Mouse (Mus musculus) spleen, adult 2 months (tissue): ENCODE results near the gene Exoc4.

Experiments used
- CTCF ChIP-seq: fragments of 200-500 bp; IDR thresholded peaks from 2 replicates; pipeline ENCODE4 v1.5.1; 2011; ENCODE audit warnings: mild to moderate bottlenecking, inconsistent platforms; ENCODE audit not compliant: insufficient read depth, insufficient read length, insufficient replicate concordance; ENCODE audit errors: extremely low read depth
- POLR2A ChIP-seq: fragments of 200-500 bp; IDR thresholded peaks from 2 replicates; pipeline ENCODE4 v1.6.1; 2011; ENCODE audit warnings: low read depth, low read length, inconsistent platforms

- TF ChIP-seq CTCF (no peak), POLR2A (no peak)
Observed at GRCm38 (mm10) chr6:33924888-33925287, 676.0 kb downstream of the Exoc4 start.
